Comparison of ENCODE assay signal across 8 mouse cellular contexts in the genomic region with DNA sequence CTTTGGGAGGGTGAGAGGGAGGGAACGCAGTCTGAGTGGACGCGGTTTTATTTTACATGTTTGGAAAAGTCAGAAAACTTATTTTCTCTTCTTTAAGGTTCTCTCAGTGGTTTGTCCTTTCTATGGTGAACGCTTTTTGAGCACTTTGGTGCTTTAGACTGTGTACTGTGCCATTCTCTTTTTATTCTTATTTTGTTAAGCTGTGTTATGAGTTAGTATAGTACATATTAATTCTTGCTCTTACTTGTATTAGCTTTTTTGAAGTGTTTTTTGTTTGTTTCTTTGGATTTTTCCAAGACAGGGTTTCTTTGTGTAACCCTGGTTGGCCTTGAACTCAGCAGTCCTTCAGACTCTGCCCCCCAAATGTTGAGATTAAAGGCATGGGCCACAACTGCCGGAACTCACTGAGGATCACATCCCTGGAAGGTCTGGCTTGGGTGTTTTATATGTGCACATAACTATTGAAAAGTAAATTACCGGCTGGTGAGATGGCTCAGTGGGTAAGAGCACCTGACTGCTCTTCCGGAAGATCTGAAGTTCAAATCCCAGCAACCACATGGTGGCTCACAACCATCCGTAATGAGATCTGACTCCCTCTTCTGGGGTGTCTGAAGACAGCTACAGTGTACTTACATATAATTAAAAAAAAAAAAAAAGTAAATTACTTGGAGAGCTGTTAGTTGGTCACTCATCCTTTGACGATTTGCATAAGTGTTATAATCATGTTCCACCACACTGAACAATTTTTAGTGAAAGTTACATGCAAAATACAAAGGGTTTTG. TPM values are rescaled to one million over a fixed set of nuclear protein-coding genes. Genes with fewer than 3 reads are reported as not detected.
A peak's percentile ranks its signal among the peaks of the same experiment; 100 is the strongest.
DNase-seq lines count a peak whose midpoint lies in the region; ATAC-seq lines count a peak whose summit lies in the region.

No protein-coding gene starts in this region.

- no peak overlapping the region for H3K9ac ChIP-seq in heart, embryonic 12.5 days

- no peak for ATAC-seq in heart, embryonic 12.5 days (ENCODE audit: insufficient number of reproducible peaks, low FRiP score)

- no peaks in the 10 kb centered on the region for H3K27me3 ChIP-seq in heart, embryonic 12.5 days (replicated peaks)

- H3K4me2 ChIP-seq in heart, embryonic 12.5 days: no peak overlapping the region

- no peak overlapping the region for H3K4me3 ChIP-seq in heart, embryonic 12.5 days

- peaks cover 3% of the 10 kb centered on the region for H3K4me1 ChIP-seq in heart, embryonic 12.5 days (replicated peaks)

- H3K9me3 ChIP-seq in heart, embryonic 12.5 days (replicated peaks): no peaks in the 10 kb centered on the region

- DNase-seq in adrenal gland, adult (ENCODE audit: inconsistent age in 2 of 2, low spot score in 1 of 2): peak; percentile 57 to 86
- no peak for DNase-seq in adrenal gland, postnatal 4 days (ENCODE audit: low spot score in 2 of 2)
- DNase-seq in A20 (ENCODE audit: low read depth, low spot score): peak; percentile 89
- DNase-seq in embryo, embryonic 10.5 days (ENCODE audit: low spot score): peak; percentile 85
- DNase-seq in kidney, postnatal 14 days: peak; percentile 53
- DNase-seq in lung, postnatal 36 days: peak; percentile 64
- DNase-seq in skeletal muscle tissue, adult 2 months (ENCODE audit: low read depth, low spot score): peak; percentile 61

- WGBS in heart, embryonic 12.5 days: 6% methylated on average over 9 of the region's 9 CpGs

- no peaks in the 10 kb centered on the region for H3K36me3 ChIP-seq in heart, embryonic 12.5 days

- H3K27ac ChIP-seq in heart, embryonic 12.5 days (ENCODE audit: poor library complexity, severe bottlenecking): peak overlapping the region; percentile 73

RNA-seq across cellular contexts. Expression of gene Tex14, which starts 57.8 kb away (rescaled TPM):
- 1 to 10 TPM in 1 of 2 experiments, under 1 TPM in 1; 0.34 to 1.0 TPM for total RNA-seq in adrenal gland, postnatal 4 days (2021)
- polyA plus RNA-seq in heart, embryonic 12.5 days (2016; fragmentation: Nextera tagmentation; extraction: Ambion mirVana): 0.27 and 0.45 TPM in 2 replicates

RNA-seq across cellular contexts. Expression of gene Rad51c, which starts 57.9 kb away (rescaled TPM):
- total RNA-seq in adrenal gland, postnatal 4 days (2021): 1 to 10 TPM; 3.2 to 6.1 TPM
- polyA plus RNA-seq in heart, embryonic 12.5 days (2016; fragmentation: Nextera tagmentation; extraction: Ambion mirVana): 10.8 and 11.5 TPM in 2 replicates

Comparison
In these comparisons a context has a peak if more than half of its experiments do, and no peak if none do; other contexts are left out.
1. DNase-seq: peak in adrenal gland, adult (2 of 2), A20 (single experiment), embryo, embryonic 10.5 days (single experiment), kidney, postnatal 14 days (single experiment), lung, postnatal 36 days (single experiment) and skeletal muscle tissue, adult 2 months (single experiment); none in adrenal gland, postnatal 4 days (0 of 2).